ENCODE assay signal across 25 mouse cellular contexts in the genomic region with DNA sequence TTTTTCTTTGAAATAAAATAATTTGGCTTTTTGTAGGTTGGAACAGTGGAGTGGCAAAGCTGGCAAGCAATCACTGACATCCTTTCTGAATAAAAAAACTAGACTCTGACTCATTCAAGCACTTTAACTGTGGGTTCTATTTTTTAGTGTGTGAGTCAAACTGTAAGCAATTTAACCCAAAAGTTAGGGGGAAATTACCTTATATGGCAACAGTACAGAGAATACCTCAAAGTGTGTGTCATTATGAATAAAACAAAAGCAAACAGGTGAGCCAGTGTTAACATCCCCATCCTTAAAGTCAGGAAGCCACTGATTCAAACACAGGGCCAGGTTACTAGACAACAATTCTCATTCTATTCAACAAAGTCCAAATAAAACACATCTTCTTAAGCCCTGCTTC. TPM values are rescaled to one million over a fixed set of nuclear protein-coding genes. Genes with fewer than 3 reads are reported as not detected.
DNase-seq lines count a peak whose midpoint lies in the region; ATAC-seq and TF ChIP-seq lines count a peak whose summit lies in the region.
"Had no signal": no experiment of that assay in that cellular context is flagged by ENCODE, and none has a peak within 500 bp of the region (broad histone marks: within the 10 kb centered on the region; RNA-seq: fewer than 3 reads in every experiment).

No protein-coding gene starts in this region.

- peaks cover 83% of the 10 kb centered on the region for H3K79me2 ChIP-seq in myocyte (ENCODE audit: control insufficient read depth, insufficient read depth)

- no peaks in the 10 kb centered on the region for H3K36me3 ChIP-seq in myocyte (ENCODE audit: control insufficient read depth, insufficient read depth)
- H3K36me3 ChIP-seq: embryonic facial prominence, embryonic 10.5 days; hindbrain, embryonic 12.5 days; limb, embryonic 12.5 days; midbrain, embryonic 10.5 days had no signal

- no peaks in the 10 kb centered on the region for H3K27me3 ChIP-seq in myocyte (ENCODE audit: control insufficient read depth, insufficient read depth, insufficient read length)
- H3K27me3 ChIP-seq: heart, embryonic 12.5 days; hindbrain, embryonic 12.5 days had no signal

- no peak overlapping the region for H3K4me3 ChIP-seq in myocyte
- H3K4me3 ChIP-seq: embryonic facial prominence, embryonic 10.5 days; heart, embryonic 12.5 days; hindbrain, embryonic 12.5 days; limb, embryonic 12.5 days; midbrain, embryonic 10.5 days had no signal

- no peak for TF ChIP-seq POLR2A in myocyte (IDR thresholded peaks at IDR 0.05; ENCODE audit: insufficient read length, low read depth)

- peak; percentile 97 for ATAC-seq in frontal cortex, adult (ENCODE audit: low TSS enrichment)
- ATAC-seq in activated CD4-positive, CD25-positive, alpha-beta regulatory T cell, adult 4 months, result peak; percentile 56
- no peak for ATAC-seq in monocyte, adult 5-6 weeks (replicated peaks; ENCODE audit: insufficient number of reproducible peaks, low FRiP score, low TSS enrichment, poor library complexity, severe bottlenecking)
- ATAC-seq: liver, postnatal 0 days; lung, postnatal 0 days; midbrain, embryonic 16.5 days had no signal

- H3K4me2 ChIP-seq in myocyte (ENCODE audit: low read depth), result peak overlapping the region; percentile 63
- H3K4me2 ChIP-seq: heart, embryonic 12.5 days; hindbrain, embryonic 12.5 days; limb, embryonic 12.5 days; liver, embryonic 11.5 days had no signal

- no peak overlapping the region for H3ac ChIP-seq in myocyte (ENCODE audit: control insufficient read depth, insufficient read length)

- no peak for DNase-seq in frontal cortex, postnatal 14 days (ENCODE audit: low spot score in 2 of 2)
- DNase-seq in CD4-positive, CD25-positive, alpha-beta regulatory T cell, adult 2 months (ENCODE audit: low read depth, low spot score), result peak; percentile 20
- no peak for DNase-seq in spleen, postnatal 4 days (ENCODE audit: low spot score in 2 of 2)
- DNase-seq in left cerebral cortex, adult 8-10 months (ENCODE audit: low spot score in 2 of 2), result no peak
- DNase-seq: adrenal gland, postnatal 10 days; B cell, adult 2 months; cerebellum, adult 9-10 months; gastrocnemius, postnatal 25 days; heart, adult 18-20 months; heart, postnatal 10 days; kidney, adult 2 months; kidney, postnatal 10 days; liver, postnatal 0 days had no signal

TF ChIP-seq in myocyte, 11 proteins besides CTCF, POLR2A, EP300 and RAD21:
- no peak for TF ChIP-seq USF1 (IDR thresholded peaks at IDR 0.05; ENCODE audit: low read depth)
- no peak for TF ChIP-seq POLR2AphosphoS2 (IDR thresholded peaks at IDR 0.05; ENCODE audit: insufficient read length, low read depth)
- TF ChIP-seq SRF (IDR thresholded peaks at IDR 0.05; ENCODE audit: control insufficient read depth, insufficient read length, low read depth), result peak; percentile 79

RNA-seq across cellular contexts. Expression of gene Pdlim5, which starts 36.5 kb away (rescaled TPM):
- polyA plus RNA-seq in activated CD4-positive, CD25-positive, alpha-beta regulatory T cell, adult 4 months (2017; shearing (Covaris generic)), result 10 to 100 TPM; 21.1 to 26.6 TPM
- polyA plus RNA-seq in myocyte (2012; fragmentation: generic; extraction: Trizol), result 63.4 TPM
- 10 to 100 TPM; 19.5 to 27.0 (median 25.2) TPM for total RNA-seq in left cerebral cortex, adult 8-10 months (2022)
- total RNA-seq in monocyte, adult 5-6 weeks (2017), result 80.8 to 104 TPM (median 80.9 TPM) in 3 replicates
